Mouse (Mus musculus) intestine, embryonic 16.5 days (tissue): ENCODE results near the gene Dpy30. TPM values are rescaled to one million over a fixed set of nuclear protein-coding genes. Genes with fewer than 3 reads are reported as not detected.
A peak's percentile ranks its signal among the peaks of the same experiment; 100 is the strongest.
"Not testable (repeated sequence)": the region's sequence is repeated elsewhere in the genome, so short reads cannot be mapped to it uniquely, and the experiment has no call there.

Experiments
- ATAC-seq: fragments of 200-750 bp; cut with Nextera tagmentation; 2 replicates; pipeline ENCODE4 v1.8.0; 2017; ENCODE audit warnings: moderate TSS enrichment, moderate library complexity
- H3K27ac ChIP-seq: fragments of 300-500 bp; sonication (generic); 2 replicates; pipeline ENCODE4 v1.5.1; 2014; ENCODE audit warnings: mild to moderate bottlenecking, low read length
- H3K27me3 ChIP-seq: fragments of 300-500 bp; sonication (generic); replicated peaks from 2 replicates; pipeline ENCODE4 v1.6.1; 2014; ENCODE audit warnings: low read length, control low read depth, mixed read lengths; ENCODE audit not compliant: control insufficient read depth, insufficient read depth
- H3K36me3 ChIP-seq: fragments of 300-500 bp; sonication (generic); 2 replicates; pipeline ENCODE4 v1.6.1; 2014; ENCODE audit warnings: low read length, control low read depth; ENCODE audit not compliant: control insufficient read depth, insufficient read depth
- H3K4me1 ChIP-seq: fragments of 300-500 bp; sonication (generic); 2 replicates; pipeline ENCODE4 v1.6.1; 2014; ENCODE audit warnings: low read length, control low read depth, mixed read lengths; ENCODE audit not compliant: control insufficient read depth, insufficient read depth
- H3K4me2 ChIP-seq: fragments of 300-500 bp; sonication (generic); 2 replicates; pipeline ENCODE4 v1.6.1; 2014; ENCODE audit warnings: low read depth, low read length, control low read depth
- H3K4me3 ChIP-seq: fragments of 300-500 bp; sonication (generic); 2 replicates; pipeline ENCODE4 v1.5.1; 2014; ENCODE audit warnings: mild to moderate bottlenecking, low read length
- H3K9ac ChIP-seq: fragments of 300-500 bp; sonication (generic); 2 replicates; pipeline ENCODE4 v1.6.1; 2014; ENCODE audit warnings: low read depth, low read length
- H3K9me3 ChIP-seq: fragments of 300-500 bp; sonication (generic); 2 replicates; pipeline ENCODE4 v1.6.1; 2016; ENCODE audit warnings: low read length, control low read depth; ENCODE audit not compliant: control insufficient read depth
- WGBS: fragments of 180-500 bp; shearing (Covaris S2); extraction: QIAGEN DNeasy Blood & Tissue Kit; methylation state at CpG from one replicate; pipeline ENCODE4 v1.1.7; 2014; 5-methylcytosine and 5-hydroxymethylcytosine counted together
- polyA plus RNA-seq: library from polyadenylated mRNA; unstranded; fragments of >200 nt; fragmentation: Nextera tagmentation; extraction: Ambion mirVana; gene quantifications from 2 replicates; pipeline ENCODE4 v1.2.1, GENCODE M21; 2015

Dpy30 gene
- 216 and 246 TPM in 2 replicates for polyA plus RNA-seq

GRCm38 (mm10) chr17:74323844-74324243 is at the start of gene Dpy30:
Gene Dpy30, minus strand, starts transcription at chr17:74323944.
- WGBS: 71% methylated on average over 2 of the region's 2 CpGs
- H3K27me3 ChIP-seq: no peaks in the 10 kb centered on the region
- no peak for ATAC-seq
- H3K9ac ChIP-seq: no peak within 1 kb of the TSS
- no peak within 1 kb of the TSS for H3K4me3 ChIP-seq
- no peaks in the 10 kb centered on the region for H3K9me3 ChIP-seq
- no peak within 1 kb of the TSS for H3K27ac ChIP-seq
- H3K4me2 ChIP-seq: no peak within 1 kb of the TSS
- no peaks in the 10 kb centered on the region for H3K36me3 ChIP-seq
- no peaks in the 10 kb centered on the region for H3K4me1 ChIP-seq

- Histone ChIP-seq H3K9ac (no peak overlapping the region), H3K27me3 (no peaks in the 10 kb centered on the region), H3K4me1 (no peaks in the 10 kb centered on the region), H3K36me3 (no peaks in the 10 kb centered on the region), H3K27ac (no peak overlapping the region), H3K4me3 (no peak overlapping the region), H3K9me3 (no peaks in the 10 kb centered on the region), H3K4me2 (no peak overlapping the region)
- WGBS: 79% methylated on average over 1 of the region's 1 CpGs
- no peak for ATAC-seq
These were observed 39.8 kb upstream of the Dpy30 start for GRCm38 (mm10) chr17:74363592-74363991.

- 67% methylated on average over 5 of the region's 5 CpGs for WGBS
- Histone ChIP-seq H3K9me3 (no peaks in the 10 kb centered on the region), H3K4me2 (no peak overlapping the region), H3K27me3 (no peaks in the 10 kb centered on the region), H3K4me1 (peaks cover 21% of the 10 kb centered on the region), H3K36me3 (no peaks in the 10 kb centered on the region), H3K9ac (no peak overlapping the region), H3K27ac (no peak overlapping the region), H3K4me3 (no peak overlapping the region)
- ATAC-seq: no peak
These were observed 17.4 kb upstream of the Dpy30 start for GRCm38 (mm10) chr17:74341151-74341550.

GRCm38 (mm10) chr17:74338937-74339804 is 15.4 kb upstream of the Dpy30 start, which contains the start of gene Spast:
Gene Spast, plus strand, starts transcription at chr17:74338987.
- H3K9ac ChIP-seq: peak within 1 kb of the TSS; percentile 91
- peak; percentile 94 for ATAC-seq
- WGBS: under 1% methylated on average over 83 of the region's 90 CpGs
- peaks cover 21% of the 10 kb centered on the region for H3K4me1 ChIP-seq
- H3K36me3 ChIP-seq: no peaks in the 10 kb centered on the region
- H3K27ac ChIP-seq: peak within 1 kb of the TSS; percentile 96
- H3K4me2 ChIP-seq: peak within 1 kb of the TSS; percentile 76
- H3K27me3 ChIP-seq: no peaks in the 10 kb centered on the region
- peak within 1 kb of the TSS; percentile 90 for H3K4me3 ChIP-seq
- H3K9me3 ChIP-seq: no peaks in the 10 kb centered on the region

- ATAC-seq: peak; percentile 98
- WGBS: under 1% methylated on average over 50 of the region's 50 CpGs
These were observed 14.6 kb upstream of the Dpy30 start for GRCm38 (mm10) chr17:74338225-74338931.

GRCm38 (mm10) chr17:74331049-74331676 is 7.4 kb upstream of the Dpy30 start:
- no peaks in the 10 kb centered on the region for H3K4me1 ChIP-seq
- ATAC-seq: no peak
- no peaks in the 10 kb centered on the region for H3K27me3 ChIP-seq
- H3K4me3 ChIP-seq: no peak overlapping the region
- WGBS: 76% methylated on average over 9 of the region's 9 CpGs
- no peak overlapping the region for H3K4me2 ChIP-seq
- no peak overlapping the region for H3K9ac ChIP-seq
- H3K36me3 ChIP-seq: no peaks in the 10 kb centered on the region
- no peak overlapping the region for H3K27ac ChIP-seq
- no peaks in the 10 kb centered on the region for H3K9me3 ChIP-seq

More at GRCm38 (mm10) chr17:74338225-74338931, 14.6 kb upstream of the Dpy30 start:
- H3K27me3 ChIP-seq: no peaks in the 10 kb centered on the region
- H3K4me2 ChIP-seq: peak overlapping the region; percentile 76
- peak overlapping the region; percentile 91 for H3K9ac ChIP-seq
- peaks cover 21% of the 10 kb centered on the region for H3K4me1 ChIP-seq
- peak overlapping the region; percentile 96 for H3K27ac ChIP-seq
- peak overlapping the region; percentile 90 for H3K4me3 ChIP-seq
- no peaks in the 10 kb centered on the region for H3K36me3 ChIP-seq
- H3K9me3 ChIP-seq: no peaks in the 10 kb centered on the region

- H3K4me1 ChIP-seq, H3K36me3 ChIP-seq, H3K9me3 ChIP-seq, ATAC-seq, H3K9ac ChIP-seq, H3K27ac ChIP-seq, H3K4me3 ChIP-seq, H3K27me3 ChIP-seq, H3K4me2 ChIP-seq: not testable (repeated sequence)
- WGBS: 48% methylated on average over 2 of the region's 2 CpGs
These were observed 4.4 kb upstream of the Dpy30 start for GRCm38 (mm10) chr17:74328146-74328545.

GRCm38 (mm10) chr17:74327195-74327594 is 3.5 kb upstream of the Dpy30 start:
- not testable (repeated sequence) for H3K27ac ChIP-seq, H3K4me2 ChIP-seq, H3K9ac ChIP-seq, H3K9me3 ChIP-seq, H3K4me3 ChIP-seq, ATAC-seq, H3K4me1 ChIP-seq, H3K27me3 ChIP-seq, H3K36me3 ChIP-seq
- 91% methylated on average over 7 of the region's 7 CpGs for WGBS

GRCm38 (mm10) chr17:74322400-74323054 is 1.2 kb downstream of the Dpy30 start:
- Histone ChIP-seq H3K27me3 (no peaks in the 10 kb centered on the region), H3K9ac (no peak overlapping the region), H3K4me2 (no peak overlapping the region), H3K4me1 (no peaks in the 10 kb centered on the region), H3K27ac (no peak overlapping the region), H3K9me3 (no peaks in the 10 kb centered on the region), H3K4me3 (no peak overlapping the region), H3K36me3 (no peaks in the 10 kb centered on the region)
- no peak for ATAC-seq
- WGBS: 50% methylated on average over 5 of the region's 5 CpGs
